Mouse (Mus musculus) lung, adult 2 months (tissue): ENCODE results near the gene Ankrd28.

Experiments
- CTCF ChIP-seq: fragments of 200-500 bp; IDR thresholded peaks from 2 replicates; pipeline ENCODE4 v1.5.1; 2011; ENCODE audit warnings: mild to moderate bottlenecking, low read length, control low read depth; ENCODE audit not compliant: insufficient read depth
- POLR2A ChIP-seq: fragments of 200-500 bp; IDR thresholded peaks from 2 replicates; pipeline ENCODE4 v1.6.1; 2011; ENCODE audit warnings: low read depth, mild to moderate bottlenecking, control low read depth, low read length, borderline replicate concordance; ENCODE audit errors: extremely low read depth

GRCm38 (mm10) chr14:31681931-31682555 is 148.4 kb downstream of the Ankrd28 start:
- TF ChIP-seq CTCF (no peak), POLR2A (no peak)
